Mouse (Mus musculus) layer of hippocampus, postnatal 25 days (tissue): ENCODE results near the gene Arcn1. TPM values are rescaled to one million over a fixed set of nuclear protein-coding genes. Genes with fewer than 3 reads are reported as not detected.

Experiments
- DNase-seq, 2 experiments: peaks; one replicate each; pipeline ENCODE4 v3.0.0; 2022; ENCODE audit warnings: mixed read lengths in 2 of 2, low spot score in 1 of 2; ENCODE audit errors: extremely low spot score in 1 of 2
- total RNA-seq, 2 experiments: library from RNA; stranded (reverse); gene quantifications; 2 replicates each; pipeline ENCODE4 v1.2.3; 2021

Arcn1 gene
- total RNA-seq, 2 experiments from 2014 or later: 97.3 to 102 TPM

- no peak for DNase-seq
Measured at GRCm38 (mm10) chr9:44746666-44747065, 21.0 kb downstream of the Arcn1 start.

- no peak for DNase-seq
Measured at GRCm38 (mm10) chr9:44745371-44745770, 22.3 kb downstream of the Arcn1 start.

DNA sequence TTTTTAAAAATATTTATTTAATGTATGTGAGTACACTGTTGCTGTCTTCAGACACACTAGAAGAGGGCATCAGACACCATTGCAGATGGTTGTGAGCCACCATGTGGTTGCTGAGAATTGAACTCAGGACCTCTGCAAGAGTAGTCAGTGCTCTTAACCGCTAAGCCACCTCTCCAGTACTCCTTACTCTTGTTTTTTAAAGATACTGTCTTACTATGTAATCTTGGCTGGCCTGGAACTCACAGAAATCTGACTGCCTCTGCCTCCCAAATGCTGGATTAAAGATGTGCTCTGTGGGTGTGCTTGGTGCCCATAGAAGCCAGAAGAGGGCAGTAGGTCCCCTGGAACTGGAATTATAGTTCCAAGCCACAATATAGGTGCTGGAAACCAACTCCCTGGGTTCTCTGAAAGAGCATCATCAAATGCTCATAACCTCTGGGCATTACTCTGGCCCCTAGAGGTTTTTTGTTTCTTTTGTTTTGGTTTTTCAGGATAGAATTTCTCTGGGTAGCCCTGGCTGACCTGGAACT lies 26.9 kb downstream of the Arcn1 start:
- no peak for DNase-seq

DNA sequence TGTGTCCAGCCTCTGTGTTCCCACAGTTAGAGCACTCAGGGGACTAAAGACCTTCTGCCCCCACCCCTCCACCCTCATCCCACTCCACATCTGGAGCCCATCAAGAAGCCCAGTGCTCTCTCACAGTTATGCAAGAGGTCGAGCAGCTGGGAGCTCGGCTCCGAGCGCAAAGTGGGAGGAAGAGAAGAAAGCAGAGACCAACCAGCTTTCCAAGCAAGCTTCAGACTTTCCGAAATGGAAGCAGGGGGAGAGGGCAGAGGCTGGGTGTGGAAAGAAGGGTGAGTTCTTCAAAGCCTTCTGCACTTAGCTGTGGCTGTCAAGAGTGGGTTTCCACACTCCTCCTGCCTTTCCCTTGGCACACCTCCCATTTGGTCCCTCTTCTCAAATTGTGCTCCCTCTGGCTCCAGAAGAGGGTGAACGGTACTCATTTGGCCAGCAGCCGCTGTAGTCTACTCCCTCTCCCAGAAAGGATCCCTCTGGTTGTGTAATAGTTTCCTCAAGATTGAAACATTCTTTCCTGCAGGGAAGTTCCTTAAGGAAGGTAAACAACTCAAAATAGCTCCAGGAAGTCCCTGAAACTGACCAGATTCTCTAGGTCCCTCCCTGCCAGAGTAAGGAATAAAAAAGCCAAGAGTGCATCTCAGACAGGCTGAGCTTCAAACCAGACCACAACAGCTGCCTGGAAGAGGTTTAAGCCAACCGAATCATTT lies 30.2 kb downstream of the Arcn1 start:
- no peak for DNase-seq

DNA sequence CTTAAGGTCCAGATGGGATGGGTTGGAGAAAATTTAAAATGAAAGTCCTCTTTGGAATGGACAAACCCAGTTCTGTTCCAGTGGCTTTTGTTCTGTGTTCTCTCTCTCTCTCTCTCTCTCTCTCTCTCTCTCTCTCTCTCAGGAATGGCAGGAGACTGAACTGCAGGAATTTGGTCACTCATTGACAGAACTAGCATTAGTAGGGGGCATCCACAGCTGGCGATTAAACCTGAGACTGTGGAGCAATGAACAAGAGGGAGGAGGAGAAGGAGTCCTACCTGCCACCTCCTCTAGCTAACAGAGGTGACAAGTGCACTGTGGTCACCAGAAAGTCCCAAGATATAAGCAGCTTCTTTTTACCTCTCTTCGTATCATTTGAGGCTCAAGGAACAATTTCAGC lies 31.3 kb downstream of the Arcn1 start:
- DNase-seq: no peak

DNA sequence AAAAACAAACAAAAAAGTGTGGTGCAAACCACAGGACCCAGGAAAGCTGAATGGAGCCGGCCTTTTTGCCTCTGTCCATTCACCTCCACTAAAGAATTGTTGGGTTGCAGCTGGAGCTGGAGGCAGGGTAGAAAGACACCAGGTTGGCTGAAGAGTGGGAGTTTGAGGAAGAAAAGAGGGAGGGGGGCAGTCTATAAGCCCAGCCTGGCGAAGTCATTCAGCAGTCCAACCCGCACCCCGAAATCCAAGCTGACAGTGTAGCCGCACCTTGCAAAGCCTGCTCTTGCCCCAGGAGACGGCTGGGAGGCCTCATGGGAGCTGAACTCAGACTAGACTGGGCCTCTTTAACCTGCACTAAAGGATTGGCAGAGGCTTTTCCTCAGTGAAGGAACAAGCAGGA lies 31.8 kb downstream of the Arcn1 start:
- no peak for DNase-seq

DNA sequence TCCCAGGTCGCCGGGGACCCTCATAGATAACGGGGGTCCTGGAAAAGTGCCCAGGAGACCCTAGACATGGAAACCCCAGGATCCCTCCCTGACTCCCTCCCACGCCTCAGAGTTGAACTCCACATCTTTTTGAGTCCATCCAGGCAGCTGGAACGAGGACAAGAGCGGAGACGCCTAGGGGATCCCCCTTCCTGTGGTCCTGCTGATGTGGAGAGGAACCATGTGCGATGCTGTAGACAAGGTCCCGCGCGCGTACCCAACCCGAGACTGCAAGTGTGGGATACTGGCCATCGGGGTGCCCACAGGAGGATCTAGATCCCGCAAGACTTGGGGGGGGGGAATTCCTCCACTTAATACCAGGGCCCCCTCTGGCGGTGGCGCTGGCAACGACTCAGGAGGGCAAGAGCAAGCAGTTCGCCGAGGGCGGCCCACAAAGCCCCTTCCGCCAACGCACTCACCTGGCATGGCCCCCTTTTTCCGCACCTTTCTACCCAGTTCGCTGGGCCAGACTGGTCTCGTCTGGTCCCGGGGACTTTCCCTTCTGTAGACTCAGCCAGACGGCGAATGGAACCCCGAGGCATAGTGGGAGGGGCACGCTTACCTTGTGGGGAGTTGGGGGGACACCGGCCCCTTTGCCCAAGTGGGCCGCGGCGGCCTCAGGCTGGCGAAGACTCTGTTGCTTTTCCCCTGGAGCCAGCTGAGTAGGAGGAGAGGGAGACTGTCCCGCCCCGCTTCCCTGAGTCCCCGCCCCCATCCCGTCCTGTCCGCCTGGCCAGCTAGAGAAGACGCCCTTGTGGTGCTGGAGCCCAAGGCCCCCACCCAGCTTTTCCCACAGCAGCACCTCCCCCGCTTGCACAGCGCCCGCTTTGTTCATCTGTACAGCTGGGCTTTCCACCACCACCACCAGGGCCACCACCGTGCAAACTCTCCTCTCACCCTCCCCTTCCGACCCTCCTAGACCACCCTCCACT lies 32.8 kb downstream of the Arcn1 start, which contains the start of gene Phldb1:
Phldb1 (minus strand) TSS at position 675 of the 971 bp plus-strand sequence.
- peak in 1 of 2 experiments; percentile 48 for DNase-seq

DNA sequence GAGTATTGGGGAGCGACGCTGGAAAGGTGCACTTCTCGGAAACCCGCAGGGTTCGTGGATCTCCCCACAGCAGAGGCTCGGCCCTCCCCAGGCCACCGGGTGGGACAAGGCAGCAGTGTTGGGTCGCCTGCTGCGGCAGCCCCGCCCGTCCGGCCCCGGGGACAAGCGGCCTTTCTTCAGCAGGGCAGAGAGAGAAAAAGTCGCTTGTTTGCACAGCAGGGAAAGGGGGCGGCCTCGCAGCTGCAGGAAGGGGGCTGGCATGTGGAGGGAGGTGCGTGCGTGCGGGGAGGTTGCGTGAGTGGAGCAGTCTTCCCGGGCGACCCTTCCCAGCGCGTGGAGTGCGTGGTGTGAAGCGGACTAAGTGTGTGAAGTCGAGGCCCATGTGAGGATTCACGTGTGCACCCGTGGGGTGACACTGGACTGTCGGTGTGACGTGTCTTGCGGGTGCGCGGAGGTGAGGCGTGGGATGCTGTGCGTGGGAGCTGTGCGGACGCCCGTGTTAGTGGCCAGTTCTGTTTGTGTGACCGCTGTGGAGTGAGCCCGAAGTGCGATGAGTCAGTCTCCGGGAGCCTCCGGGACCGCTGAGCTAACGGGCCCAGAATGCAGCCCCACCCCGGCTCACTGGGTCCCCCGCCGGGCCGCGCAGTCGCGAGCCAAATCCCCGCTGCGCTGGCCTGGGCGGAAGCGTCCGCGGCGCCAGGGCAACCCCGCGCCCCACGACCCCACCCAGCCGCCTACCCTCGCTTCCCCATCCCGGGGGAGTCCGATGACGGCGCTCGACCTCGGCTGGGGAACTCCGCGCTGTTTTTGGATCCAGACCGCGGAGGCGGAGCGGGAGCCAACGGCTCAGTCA lies 33.7 kb downstream of the Arcn1 start:
- no peak for DNase-seq

GRCm38 (mm10) chr9:44732921-44733530 lies 34.6 kb downstream of the Arcn1 start:
- DNase-seq: no peak

GRCm38 (mm10) chr9:44732130-44732549 lies 35.5 kb downstream of the Arcn1 start:
- no peak for DNase-seq

GRCm38 (mm10) chr9:44727441-44727840 lies 40.2 kb downstream of the Arcn1 start:
- no peak for DNase-seq

DNA sequence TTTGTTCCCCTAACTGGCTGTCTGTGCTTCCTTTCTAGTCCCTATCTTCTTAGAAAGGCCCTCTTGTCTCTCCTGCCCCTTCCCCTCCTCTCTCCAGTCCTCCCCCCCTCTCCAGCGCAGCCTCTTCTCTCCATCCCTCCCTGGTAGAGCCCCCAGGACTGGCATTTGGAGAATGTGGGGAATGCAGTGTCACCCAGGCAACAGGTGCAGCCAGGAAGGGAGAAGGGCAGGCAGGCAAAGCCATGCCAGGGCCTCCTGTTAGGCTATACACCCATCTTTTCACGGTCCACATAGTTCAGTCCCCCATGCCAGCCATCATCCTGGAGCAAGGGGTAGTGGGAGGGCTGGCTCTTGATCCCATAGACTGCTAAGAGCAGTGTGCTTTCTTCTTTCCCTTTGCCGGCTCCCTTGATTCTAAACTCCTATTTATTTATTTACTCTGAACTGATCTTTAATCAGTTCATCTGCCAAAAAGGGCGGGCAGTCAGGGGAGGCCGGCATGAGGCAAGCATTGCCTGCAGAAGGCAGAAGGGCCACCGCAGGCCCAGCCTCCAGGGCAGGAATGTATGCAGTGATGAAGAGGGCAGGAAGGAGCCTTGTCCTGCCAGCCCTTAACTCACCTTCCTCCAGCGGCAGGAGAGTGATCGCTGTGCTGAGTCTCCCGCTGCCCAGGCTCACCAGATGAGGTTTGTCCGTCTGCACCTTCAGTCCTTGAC lies 41.1 kb downstream of the Arcn1 start:
- DNase-seq: no peak

DNA sequence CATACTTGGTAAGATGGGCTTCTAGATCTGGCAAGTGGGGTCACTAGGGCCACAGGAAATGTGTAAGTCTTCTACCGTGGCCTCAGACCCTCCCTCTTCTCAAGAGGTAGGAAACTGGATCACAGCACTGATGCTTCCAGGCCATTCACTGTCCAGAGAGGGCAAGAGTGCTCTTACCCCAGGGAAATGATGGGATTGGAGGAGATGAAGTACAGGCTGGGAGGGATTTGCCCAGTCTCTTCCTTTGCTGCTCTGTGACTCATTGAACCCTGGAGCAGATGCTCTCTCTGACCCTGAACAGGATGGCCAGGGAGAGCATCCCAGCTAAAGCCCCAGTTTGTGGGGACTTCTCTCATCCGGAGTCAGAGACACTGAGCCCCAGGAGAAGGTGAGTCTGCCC lies 43.0 kb downstream of the Arcn1 start:
- no peak for DNase-seq

DNA sequence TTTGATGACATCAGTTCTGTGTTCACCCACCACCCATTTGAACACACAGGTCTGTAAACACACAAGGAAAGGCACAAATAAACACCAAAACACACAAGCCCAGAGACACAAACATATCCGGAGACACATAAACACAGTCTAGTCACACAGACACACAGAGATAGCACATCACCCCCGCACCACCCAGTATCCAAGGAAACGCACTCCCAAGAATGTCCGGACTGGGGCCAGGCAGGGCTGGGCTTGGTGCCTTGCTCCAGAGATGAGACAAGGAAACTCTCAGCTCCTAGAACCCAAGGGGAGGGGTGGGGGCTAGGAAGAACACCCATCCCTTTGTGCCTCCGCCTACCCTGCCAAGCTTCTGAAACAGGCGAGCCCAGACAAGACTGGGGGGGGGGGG lies 43.4 kb downstream of the Arcn1 start:
- DNase-seq: no peak

DNA sequence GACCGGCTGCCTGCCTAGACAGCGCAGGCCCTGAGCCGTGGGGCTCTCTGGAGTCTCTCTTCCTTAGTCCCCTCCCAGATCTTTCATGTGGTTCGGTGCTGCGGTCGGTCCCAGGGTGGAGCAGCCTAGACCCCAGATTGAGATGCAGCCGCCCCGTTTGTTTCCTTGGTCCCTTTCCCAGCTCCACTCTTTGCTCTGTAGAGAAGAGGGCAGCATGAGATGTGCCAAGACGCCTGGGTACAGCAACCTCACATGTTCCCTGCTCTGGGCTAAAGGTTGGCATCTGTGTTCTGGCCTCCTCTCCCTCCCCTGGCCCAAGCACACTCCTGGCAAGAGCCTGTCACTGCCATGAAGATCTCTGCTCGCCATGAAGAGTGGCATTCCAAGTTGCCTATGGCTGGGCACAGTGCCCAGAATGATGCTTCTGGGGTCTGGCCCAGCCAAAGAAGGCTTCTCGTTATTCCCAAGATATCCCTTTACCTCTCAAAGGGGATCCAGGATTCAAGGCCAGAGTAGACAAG lies 44.1 kb downstream of the Arcn1 start:
- DNase-seq: no peak

DNA sequence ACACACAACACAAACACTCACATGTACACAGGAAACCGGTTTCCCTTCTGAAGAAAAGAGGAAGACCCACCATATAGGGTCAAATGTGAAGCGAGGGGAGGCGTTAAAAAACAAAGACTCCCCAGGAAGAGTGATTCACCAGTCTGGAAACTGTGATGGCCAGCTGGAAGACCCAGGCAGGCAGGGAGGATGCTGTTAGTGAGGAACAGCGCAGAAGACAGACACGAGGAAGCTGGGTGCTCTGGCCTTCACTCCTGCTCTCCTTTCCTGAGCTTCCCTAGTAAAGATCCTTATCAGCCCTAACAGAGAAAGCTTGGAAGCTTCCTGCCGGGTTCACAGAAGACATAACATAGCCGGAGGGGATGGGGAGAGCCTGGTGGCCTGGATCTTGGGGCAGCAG lies 44.6 kb downstream of the Arcn1 start:
- no peak for DNase-seq

- no peak for DNase-seq
Measured at GRCm38 (mm10) chr9:44722575-44722974, 45.1 kb downstream of the Arcn1 start.

DNA sequence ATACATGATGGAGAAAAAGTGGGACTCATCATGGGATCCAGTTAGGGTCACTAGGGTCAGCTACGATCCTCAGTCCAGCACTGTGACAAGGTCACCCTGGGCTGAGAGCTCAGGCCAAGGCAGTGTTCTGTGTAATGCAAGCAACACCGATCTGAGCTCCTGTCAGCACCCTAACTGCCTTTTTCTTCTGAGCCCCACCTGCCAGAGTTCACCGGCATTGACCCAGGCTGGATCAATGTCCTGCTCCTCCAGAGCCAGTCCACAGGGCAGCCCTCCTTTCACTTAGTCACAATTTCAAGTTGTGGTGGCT lies 45.8 kb downstream of the Arcn1 start:
- DNase-seq: no peak
